Mouse (Mus musculus): ENCODE results near the gene Ripor2. TPM values are rescaled to one million over a fixed set of nuclear protein-coding genes. Genes with fewer than 3 reads are reported as not detected.

The Ripor2 gene
- polyA plus RNA-seq (2016; fragmentation: Nextera tagmentation; extraction: Ambion mirVana): 6.1 and 9.2 TPM in 2 replicates

GRCm38 (mm10) chr13:24581833-24582232 is at the start of gene Ripor2:
Ripor2 (plus strand) TSS chr13:24582189.
- H3K9ac ChIP-seq: no peak within 1 kb of the TSS
- no peaks in the 10 kb centered on the region for H3K9me3 ChIP-seq
- H3K4me2 ChIP-seq (replicated peaks): no peak within 1 kb of the TSS
- no peaks in the 10 kb centered on the region for H3K36me3 ChIP-seq
- no peak for ATAC-seq (ENCODE audit: insufficient number of reproducible peaks, insufficient read depth, low FRiP score, low TSS enrichment)
- no peaks in the 10 kb centered on the region for H3K27me3 ChIP-seq
- WGBS: 54% methylated on average over 10 of the region's 10 CpGs
- H3K4me3 ChIP-seq: no peak within 1 kb of the TSS
- no peak within 1 kb of the TSS for H3K27ac ChIP-seq
- H3K4me1 ChIP-seq: peaks cover under 1% of the 10 kb centered on the region

GRCm38 (mm10) chr13:24536531-24537167 is 45.3 kb upstream of the Ripor2 start:
- Histone ChIP-seq H3K27me3 (no peaks in the 10 kb centered on the region), H3K9me3 (no peaks in the 10 kb centered on the region), H3K36me3 (no peaks in the 10 kb centered on the region), H3K27ac (no peak overlapping the region), H3K4me3 (no peak overlapping the region), H3K4me2 (replicated peaks) (no peak overlapping the region), H3K4me1 (no peaks in the 10 kb centered on the region), H3K9ac (no peak overlapping the region)
- WGBS: 82% methylated on average over 6 of the region's 6 CpGs
- no peak for ATAC-seq (ENCODE audit: insufficient number of reproducible peaks, insufficient read depth, low FRiP score, low TSS enrichment)

GRCm38 (mm10) chr13:24538012-24538411 is 44.0 kb upstream of the Ripor2 start:
- no peak overlapping the region for H3K4me2 ChIP-seq (replicated peaks)
- no peak for ATAC-seq (ENCODE audit: insufficient number of reproducible peaks, insufficient read depth, low FRiP score, low TSS enrichment)
- WGBS: 85% methylated on average over 2 of the region's 2 CpGs

GRCm38 (mm10) chr13:24538941-24539340 is 43.0 kb upstream of the Ripor2 start:
- Histone ChIP-seq H3K4me2 (replicated peaks) (no peak overlapping the region), H3K27ac (no peak overlapping the region), H3K36me3 (no peaks in the 10 kb centered on the region), H3K9ac (no peak overlapping the region), H3K27me3 (no peaks in the 10 kb centered on the region), H3K4me1 (no peaks in the 10 kb centered on the region), H3K9me3 (no peaks in the 10 kb centered on the region), H3K4me3 (no peak overlapping the region)
- WGBS: 86% methylated on average over 5 of the region's 5 CpGs
- no peak for ATAC-seq (ENCODE audit: insufficient number of reproducible peaks, insufficient read depth, low FRiP score, low TSS enrichment)

More at GRCm38 (mm10) chr13:24538012-24538411, 44.0 kb upstream of the Ripor2 start:
- Histone ChIP-seq H3K27me3 (no peaks in the 10 kb centered on the region), H3K9ac (no peak overlapping the region), H3K36me3 (no peaks in the 10 kb centered on the region), H3K4me3 (no peak overlapping the region), H3K27ac (no peak overlapping the region), H3K9me3 (no peaks in the 10 kb centered on the region), H3K4me1 (no peaks in the 10 kb centered on the region)

- 18% methylated on average over 1 of the region's 1 CpGs for WGBS
These were observed 36.3 kb upstream of the Ripor2 start for GRCm38 (mm10) chr13:24545677-24546076.

GRCm38 (mm10) chr13:24546801-24547459 is 35.1 kb upstream of the Ripor2 start:
- no peak overlapping the region for H3K4me3 ChIP-seq
- H3K27ac ChIP-seq: no peak overlapping the region
- H3K4me1 ChIP-seq: peaks cover 5% of the 10 kb centered on the region; the same call in 1 of the 2 replicates
- no peaks in the 10 kb centered on the region for H3K27me3 ChIP-seq
- 78% methylated on average over 12 of the region's 12 CpGs for WGBS
- H3K36me3 ChIP-seq: no peaks in the 10 kb centered on the region
- no peaks in the 10 kb centered on the region for H3K9me3 ChIP-seq
- H3K4me2 ChIP-seq (replicated peaks): no peak overlapping the region
- no peak; the same call in 1 of the 2 replicates for ATAC-seq (ENCODE audit: insufficient number of reproducible peaks, insufficient read depth, low FRiP score, low TSS enrichment)
- no peak overlapping the region for H3K9ac ChIP-seq

More at GRCm38 (mm10) chr13:24545677-24546076, 36.3 kb upstream of the Ripor2 start:
- Histone ChIP-seq H3K27ac (no peak overlapping the region), H3K36me3 (no peaks in the 10 kb centered on the region), H3K4me3 (no peak overlapping the region), H3K9me3 (no peaks in the 10 kb centered on the region), H3K27me3 (no peaks in the 10 kb centered on the region), H3K4me2 (replicated peaks) (no peak overlapping the region), H3K4me1 (no peaks in the 10 kb centered on the region), H3K9ac (no peak overlapping the region)
- ATAC-seq (ENCODE audit: insufficient number of reproducible peaks, insufficient read depth, low FRiP score, low TSS enrichment): no peak

GRCm38 (mm10) chr13:24548911-24549310 is 33.1 kb upstream of the Ripor2 start:
- H3K4me2 ChIP-seq (replicated peaks): no peak overlapping the region
- H3K9me3 ChIP-seq: no peaks in the 10 kb centered on the region
- H3K36me3 ChIP-seq: no peaks in the 10 kb centered on the region
- no peak overlapping the region for H3K9ac ChIP-seq
- no peaks in the 10 kb centered on the region for H3K27me3 ChIP-seq
- ATAC-seq (ENCODE audit: insufficient number of reproducible peaks, insufficient read depth, low FRiP score, low TSS enrichment): no peak
- H3K4me1 ChIP-seq: peaks cover 5% of the 10 kb centered on the region; the same call in 1 of the 2 replicates
- H3K27ac ChIP-seq: no peak overlapping the region
- H3K4me3 ChIP-seq: no peak overlapping the region

- WGBS: 65% methylated on average over 14 of the region's 14 CpGs
- Histone ChIP-seq H3K27me3 (no peaks in the 10 kb centered on the region), H3K27ac (0 out of 2 replicates have a peak overlapping the region, but pooled peaks have one; percentile 36), H3K4me1 (peaks cover 5% of the 10 kb centered on the region; the same call in 1 of the 2 replicates), H3K4me2 (replicated peaks) (no peak overlapping the region), H3K9ac (no peak overlapping the region), H3K4me3 (no peak overlapping the region), H3K36me3 (no peaks in the 10 kb centered on the region), H3K9me3 (no peaks in the 10 kb centered on the region)
- ATAC-seq (ENCODE audit: insufficient number of reproducible peaks, insufficient read depth, low FRiP score, low TSS enrichment): no peak
These were observed 30.7 kb upstream of the Ripor2 start for GRCm38 (mm10) chr13:24551100-24551931.

- Histone ChIP-seq H3K4me2 (replicated peaks) (no peak overlapping the region), H3K27me3 (no peaks in the 10 kb centered on the region), H3K4me3 (no peak overlapping the region), H3K36me3 (no peaks in the 10 kb centered on the region), H3K27ac (no peak overlapping the region), H3K9ac (no peak overlapping the region), H3K4me1 (peaks cover 5% of the 10 kb centered on the region; the same call in 1 of the 2 replicates), H3K9me3 (no peaks in the 10 kb centered on the region)
- 60% methylated on average over 4 of the region's 4 CpGs for WGBS
- ATAC-seq (ENCODE audit: insufficient number of reproducible peaks, insufficient read depth, low FRiP score, low TSS enrichment): no peak
These were observed 29.9 kb upstream of the Ripor2 start for GRCm38 (mm10) chr13:24552039-24552438.

- Histone ChIP-seq H3K36me3 (no peaks in the 10 kb centered on the region), H3K9ac (no peak overlapping the region), H3K9me3 (no peaks in the 10 kb centered on the region), H3K27ac (no peak overlapping the region), H3K27me3 (no peaks in the 10 kb centered on the region), H3K4me1 (peaks cover 22% of the 10 kb centered on the region), H3K4me2 (replicated peaks) (no peak overlapping the region), H3K4me3 (no peak overlapping the region)
- 92% methylated on average over 5 of the region's 5 CpGs for WGBS
- no peak for ATAC-seq (ENCODE audit: insufficient number of reproducible peaks, insufficient read depth, low FRiP score, low TSS enrichment)
These were observed 20.6 kb upstream of the Ripor2 start for GRCm38 (mm10) chr13:24561391-24561790.

GRCm38 (mm10) chr13:24564706-24565105 is 17.3 kb upstream of the Ripor2 start:
- ATAC-seq (ENCODE audit: insufficient number of reproducible peaks, insufficient read depth, low FRiP score, low TSS enrichment): no peak
- H3K9me3 ChIP-seq: no peaks in the 10 kb centered on the region
- H3K9ac ChIP-seq: no peak overlapping the region
- H3K27me3 ChIP-seq: no peaks in the 10 kb centered on the region
- H3K27ac ChIP-seq: peak overlapping the region; percentile 25; the same call in 1 of the 2 replicates
- no peaks in the 10 kb centered on the region for H3K36me3 ChIP-seq
- peaks cover 23% of the 10 kb centered on the region for H3K4me1 ChIP-seq
- WGBS: 78% methylated on average over 8 of the region's 8 CpGs
- no peak overlapping the region for H3K4me3 ChIP-seq
- no peak overlapping the region for H3K4me2 ChIP-seq (replicated peaks)
